Mouse (Mus musculus) left cerebral cortex, adult 18-20 months (tissue): Measurements from ENCODE around the gene Scn4a. TPM values are rescaled to one million over a fixed set of nuclear protein-coding genes. Genes with fewer than 3 reads are reported as not detected.
"Not testable (repeated sequence)": the region's sequence is repeated elsewhere in the genome, so short reads cannot be mapped to it uniquely, and the experiment has no call there.

ENCODE experiments used
- DNase-seq, 2 experiments: peaks; one replicate each; pipeline ENCODE4 v3.0.0; 2021 to 2022; ENCODE audit warnings: low spot score in 2 of 2, mixed read lengths in 1 of 2
- total RNA-seq, 2 experiments: library from RNA; stranded (reverse); gene quantifications; 2 replicates each; pipeline ENCODE4 v1.2.3; 2021

Gene Scn4a
- total RNA-seq, 2 experiments from 2014 or later = not detected

GRCm38 (mm10) chr11:106359350-106359749 lies 6.3 kb upstream of the Scn4a start:
- no peak for DNase-seq

DNA sequence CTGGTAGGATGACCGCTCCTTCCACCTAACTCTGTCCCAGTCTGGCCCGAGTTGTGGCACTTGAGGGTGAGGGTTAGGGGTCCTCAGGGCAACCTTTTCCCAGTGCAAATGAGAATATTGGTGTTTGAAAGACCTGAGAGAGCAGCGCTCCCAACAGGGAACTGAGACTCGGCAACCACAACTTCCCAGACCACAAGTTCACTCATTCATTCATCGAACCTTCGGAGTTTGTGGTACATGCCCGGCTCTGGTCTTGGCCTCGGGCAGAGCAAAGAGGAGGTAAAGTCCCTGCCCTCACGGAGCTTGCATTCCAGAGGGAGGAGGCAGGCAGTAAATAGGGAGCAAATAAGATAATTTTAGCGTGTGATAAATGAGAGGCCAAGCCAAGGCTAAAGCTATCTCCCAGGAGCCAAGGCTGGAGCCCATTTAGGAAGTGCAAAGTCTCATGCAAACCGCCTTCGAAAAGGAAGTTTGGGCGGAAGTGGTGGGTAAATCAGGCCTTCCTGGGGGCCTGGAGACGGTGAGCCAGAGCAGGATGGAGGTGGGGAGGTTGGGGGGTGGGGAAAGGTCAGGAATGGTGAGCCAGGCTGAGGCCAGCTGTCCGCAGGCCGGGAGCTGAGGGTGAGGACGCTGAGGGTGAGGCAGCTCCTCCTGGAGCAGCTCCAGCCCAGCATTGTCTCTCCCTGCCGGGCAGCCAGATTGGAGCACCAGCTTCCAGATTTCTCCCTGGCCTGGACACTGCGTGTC lies 2.5 kb upstream of the Scn4a start:
- no peak for DNase-seq

DNA sequence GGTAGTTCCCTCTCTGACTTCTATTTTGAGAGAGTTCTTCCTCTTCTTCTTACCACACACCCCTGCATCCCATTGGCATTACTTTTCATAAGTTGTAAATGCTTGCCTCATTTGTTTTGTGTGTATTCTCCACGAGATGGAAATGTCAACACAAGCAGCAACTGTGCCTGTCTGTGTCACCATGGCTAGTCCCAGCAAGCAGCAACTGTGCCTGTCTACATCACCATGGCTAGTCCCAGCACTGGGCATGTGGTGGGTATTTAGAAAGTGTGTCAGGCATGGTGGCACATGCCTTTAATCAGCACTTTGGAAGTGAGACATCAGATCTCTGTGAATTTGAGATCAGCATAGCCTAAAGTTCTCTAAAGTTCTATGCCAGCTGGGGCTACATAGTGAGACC lies 1.1 kb upstream of the Scn4a start:
- DNase-seq = no peak

DNA sequence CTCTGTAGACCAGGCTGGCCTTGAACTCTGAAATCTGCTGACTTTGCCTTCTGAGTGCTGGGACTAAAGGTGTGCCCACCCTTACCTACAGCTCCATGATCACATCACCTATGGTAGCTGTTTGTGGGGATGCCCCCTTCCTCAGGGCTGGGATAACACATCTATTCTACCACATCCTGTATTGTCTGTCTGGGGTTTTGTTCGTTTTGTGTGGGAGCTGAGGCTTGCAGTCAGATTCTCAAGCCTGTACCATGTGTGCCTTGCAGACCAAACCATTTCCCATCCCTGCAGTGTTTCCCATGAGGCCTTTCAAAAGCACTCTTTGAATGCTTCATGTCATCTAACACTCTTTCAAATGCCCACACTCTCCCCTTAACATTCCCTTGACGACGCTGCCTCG lies 1.1 kb downstream of the Scn4a start:
- DNase-seq = no peak

DNA sequence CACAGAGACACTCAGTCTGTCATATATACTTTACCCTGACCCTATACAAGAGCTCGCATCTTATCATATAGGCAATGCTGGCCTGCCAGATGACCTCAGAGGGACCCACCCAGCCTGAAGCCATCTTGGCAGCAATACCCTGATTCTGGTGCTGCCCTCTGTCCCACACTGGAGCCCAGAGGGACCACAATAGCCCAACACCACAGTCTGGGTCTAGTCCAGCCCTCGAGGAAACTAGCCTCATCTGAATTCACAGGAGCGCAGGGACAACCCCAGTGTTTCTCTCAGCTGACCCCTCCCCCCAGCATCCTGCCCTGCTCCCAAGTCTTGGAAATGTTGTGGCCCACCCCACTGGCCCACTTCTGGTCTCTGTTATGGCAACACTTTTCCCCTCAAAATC lies 1.8 kb downstream of the Scn4a start:
- DNase-seq = no peak

GRCm38 (mm10) chr11:106350853-106351252 lies 2.2 kb downstream of the Scn4a start:
- no peak for DNase-seq

GRCm38 (mm10) chr11:106349772-106350171 lies 3.3 kb downstream of the Scn4a start:
- no peak for DNase-seq

DNA sequence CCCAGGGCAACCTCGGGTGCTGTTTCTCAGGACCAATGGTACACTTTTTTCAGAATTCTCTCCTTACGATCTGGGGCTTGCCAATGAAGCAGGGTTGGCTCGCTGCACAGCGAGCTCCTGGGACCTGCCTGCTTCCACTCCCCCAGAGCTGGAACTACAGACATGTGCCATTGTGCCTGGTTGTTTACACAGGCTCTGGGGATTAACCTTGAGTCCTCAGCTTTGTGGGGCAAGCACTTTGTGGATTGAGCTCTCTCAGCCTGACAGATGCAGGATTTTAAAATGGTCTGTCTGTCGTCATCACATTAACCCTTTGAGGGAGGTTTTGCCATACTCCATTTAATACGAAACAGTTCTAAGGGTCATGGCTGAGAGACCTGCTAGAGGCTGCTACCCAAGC lies 8.2 kb downstream of the Scn4a start:
- DNase-seq = no peak

DNA sequence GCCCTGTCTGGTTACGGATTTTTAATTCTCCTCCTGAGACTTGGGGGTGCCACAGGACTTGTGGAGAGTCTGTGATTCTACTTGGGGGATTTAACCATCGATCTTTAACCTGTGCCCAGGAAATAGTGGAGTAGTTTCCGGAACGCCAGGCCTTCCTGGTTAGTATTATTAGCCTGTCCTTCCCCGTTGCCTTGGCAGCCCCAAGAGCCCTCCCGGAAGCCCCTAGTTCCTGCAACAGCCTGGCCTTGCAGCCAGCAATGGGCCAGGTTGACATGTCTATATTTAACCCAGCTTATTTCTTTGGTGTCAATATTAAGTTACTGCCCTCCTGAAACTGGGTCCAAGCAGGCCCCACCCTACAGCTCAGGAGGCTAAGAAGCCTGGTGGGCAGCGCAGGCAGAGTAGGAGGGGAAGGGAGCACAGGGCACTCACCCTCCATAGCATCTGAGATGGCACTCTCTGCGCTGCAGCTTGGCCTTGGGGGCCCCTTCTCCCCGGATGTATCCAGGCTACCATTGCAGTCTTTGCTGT lies 12.0 kb downstream of the Scn4a start:
- DNase-seq = no peak

DNA sequence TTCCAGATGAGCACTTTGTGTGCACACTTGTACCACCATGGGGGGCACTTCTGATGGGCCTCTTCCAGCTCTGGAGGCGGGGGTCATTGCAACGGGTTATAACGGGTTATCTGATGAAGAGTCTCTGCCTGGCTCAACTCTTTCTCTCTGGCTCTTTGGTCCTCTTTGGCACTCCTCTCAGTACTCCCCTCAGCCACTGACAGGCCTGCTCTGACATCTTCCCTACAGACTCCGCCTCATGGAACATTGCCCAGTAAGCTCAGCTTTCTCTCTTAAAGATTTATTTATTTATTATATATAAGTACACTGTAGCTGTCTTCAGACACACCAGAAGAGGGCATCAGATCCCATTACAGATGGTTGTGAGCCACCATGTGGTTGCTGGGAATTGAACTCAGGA lies 13.8 kb downstream of the Scn4a start:
- DNase-seq = not testable (repeated sequence)

GRCm38 (mm10) chr11:106338870-106339269 lies 14.2 kb downstream of the Scn4a start:
- DNase-seq = no peak

DNA sequence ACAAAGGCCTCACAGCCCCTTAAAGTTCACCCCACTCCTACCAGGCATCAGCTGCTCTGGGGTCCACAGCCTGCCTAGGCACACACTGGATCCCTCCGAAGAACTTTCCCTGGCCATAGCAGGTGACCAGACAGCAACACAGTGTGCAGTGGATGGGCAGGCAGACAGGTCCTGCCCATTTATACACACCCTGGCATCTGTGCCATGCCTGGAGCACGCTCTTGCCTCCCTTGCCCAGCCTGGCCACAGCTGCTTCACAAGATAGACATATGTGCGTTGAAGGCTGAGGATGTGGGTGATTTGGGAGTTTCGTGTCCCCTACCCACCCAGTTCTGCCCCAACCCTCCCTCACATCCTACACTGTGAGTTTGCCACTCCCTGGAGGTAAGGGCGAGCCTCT lies 15.1 kb downstream of the Scn4a start:
- no peak for DNase-seq

- no peak for DNase-seq
These were observed 19.0 kb downstream of the Scn4a start for GRCm38 (mm10) chr11:106334066-106334465.

- DNase-seq = no peak
These were observed 20.6 kb downstream of the Scn4a start for GRCm38 (mm10) chr11:106332458-106332857.

DNA sequence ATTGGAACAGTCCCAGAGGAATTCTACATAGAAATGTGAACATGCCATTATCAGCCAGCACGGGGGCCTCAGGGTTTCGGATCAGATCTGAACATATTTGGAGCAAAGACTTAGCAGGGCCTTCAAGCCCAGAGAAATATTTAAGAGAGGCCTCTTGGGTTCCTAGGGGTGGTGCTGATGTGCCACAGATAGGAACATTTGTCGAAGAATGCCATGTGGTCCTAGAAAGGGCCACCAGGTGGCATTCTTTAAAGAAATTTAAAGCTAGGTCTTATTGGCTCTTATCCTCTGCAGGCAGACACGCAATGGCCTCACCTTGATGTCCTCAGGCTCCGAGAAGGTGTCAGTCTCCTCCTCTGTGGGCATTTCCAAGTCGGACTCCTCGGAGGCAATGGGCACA lies 23.4 kb downstream of the Scn4a start:
- no peak for DNase-seq

GRCm38 (mm10) chr11:106329128-106329527 lies 24.0 kb downstream of the Scn4a start:
- no peak for DNase-seq

DNA sequence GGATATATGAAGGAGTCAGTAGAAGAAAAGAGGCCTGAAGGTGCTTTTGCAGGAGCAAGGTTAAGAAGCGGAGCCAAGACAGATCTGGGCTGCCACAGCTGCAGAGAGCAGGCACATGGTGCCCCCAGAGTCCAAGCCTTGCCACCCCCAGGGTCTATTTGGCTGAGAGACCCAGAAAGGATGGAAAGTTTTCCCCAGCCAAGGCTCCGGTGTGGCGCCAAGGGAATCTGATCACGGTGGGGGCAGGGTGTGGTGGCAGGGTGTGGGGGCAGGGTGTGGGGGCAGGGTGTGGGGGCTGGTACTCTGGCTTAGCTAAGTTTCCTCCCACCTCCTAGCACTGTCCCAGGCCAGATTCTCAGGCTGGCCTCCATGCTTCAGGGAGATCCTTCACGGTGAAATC lies 24.6 kb downstream of the Scn4a start:
- DNase-seq = no peak

GRCm38 (mm10) chr11:106326475-106326874 lies 26.6 kb downstream of the Scn4a start:
- no peak for DNase-seq

- DNase-seq = peak; percentile 62 to 72
These were observed 27.4 kb downstream of the Scn4a start for GRCm38 (mm10) chr11:106325566-106326206.

DNA sequence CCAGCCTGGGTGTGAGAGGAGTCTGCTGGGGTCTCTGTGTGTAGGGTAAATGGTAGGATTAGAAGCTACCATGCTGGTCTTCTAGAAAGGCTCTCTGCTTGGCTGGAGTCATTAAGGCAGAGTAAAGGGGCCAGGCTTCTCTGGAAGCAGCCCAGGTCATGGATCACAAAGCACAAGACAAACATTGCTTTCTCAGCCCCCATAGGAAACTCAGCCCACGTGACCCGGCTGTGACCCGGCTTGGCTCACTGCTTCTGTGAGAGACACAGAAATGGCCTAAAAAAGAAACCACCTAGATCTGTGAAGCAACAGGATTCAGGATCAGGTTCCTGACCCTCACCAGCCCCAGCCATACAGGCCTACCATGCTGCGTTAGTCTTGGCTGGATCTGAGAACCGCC lies 28.2 kb downstream of the Scn4a start:
- no peak for DNase-seq

GRCm38 (mm10) chr11:106318406-106319366 lies 34.4 kb downstream of the Scn4a start:
- DNase-seq = peak; percentile 25 to 49

GRCm38 (mm10) chr11:106317801-106318200 lies 35.3 kb downstream of the Scn4a start:
- DNase-seq = no peak
